Mouse (Mus musculus): Measurements from ENCODE around the gene Tex19.2. TPM values are rescaled to one million over a fixed set of nuclear protein-coding genes. Genes with fewer than 3 reads are reported as not detected.

The Tex19.2 gene
- polyA plus RNA-seq, 1 experiment: not detected

- no peaks in the 10 kb centered on the region for H3K4me1 ChIP-seq (ENCODE audit: control insufficient read depth, insufficient read depth, low read length)
- H3K4me3 ChIP-seq (ENCODE audit: insufficient read depth, low read length): no peak overlapping the region
- no peak overlapping the region for H3K27ac ChIP-seq (ENCODE audit: insufficient read depth, low read depth, low read length)
- TF ChIP-seq POLR2A (IDR thresholded peaks at IDR 0.05; ENCODE audit: borderline replicate concordance, low read depth, low read length): no peak
- TF ChIP-seq CTCF (IDR thresholded peaks at IDR 0.05; ENCODE audit: low read depth, low read length): no peak
Observed at GRCm38 (mm10) chr11:121137682-121138081, 19.2 kb upstream of the Tex19.2 start.

GRCm38 (mm10) chr11:121134600-121134999 lies 16.1 kb upstream of the Tex19.2 start:
- no peak overlapping the region for H3K4me3 ChIP-seq (ENCODE audit: insufficient read depth, low read length)
- H3K27ac ChIP-seq (ENCODE audit: insufficient read depth, low read depth, low read length): no peak overlapping the region
- no peak for TF ChIP-seq CTCF (IDR thresholded peaks at IDR 0.05; ENCODE audit: low read depth, low read length)
- no peak for TF ChIP-seq POLR2A (IDR thresholded peaks at IDR 0.05; ENCODE audit: borderline replicate concordance, low read depth, low read length)
- H3K4me1 ChIP-seq (ENCODE audit: control insufficient read depth, insufficient read depth, low read length): no peaks in the 10 kb centered on the region

GRCm38 (mm10) chr11:121129616-121130015 lies 11.1 kb upstream of the Tex19.2 start:
- Histone ChIP-seq H3K4me1 (ENCODE audit: control insufficient read depth, insufficient read depth, low read length) (no peaks in the 10 kb centered on the region), H3K4me3 (ENCODE audit: insufficient read depth, low read length) (no peak overlapping the region), H3K27ac (ENCODE audit: insufficient read depth, low read depth, low read length) (no peak overlapping the region)
- TF ChIP-seq CTCF (IDR thresholded peaks at IDR 0.05; ENCODE audit: low read depth, low read length) (no peak), POLR2A (IDR thresholded peaks at IDR 0.05; ENCODE audit: borderline replicate concordance, low read depth, low read length) (no peak)

- H3K4me1 ChIP-seq (ENCODE audit: control insufficient read depth, insufficient read depth, low read length): no peaks in the 10 kb centered on the region
- H3K4me3 ChIP-seq (ENCODE audit: insufficient read depth, low read length): no peak overlapping the region
- TF ChIP-seq POLR2A (IDR thresholded peaks at IDR 0.05; ENCODE audit: borderline replicate concordance, low read depth, low read length): no peak
- no peak for TF ChIP-seq CTCF (IDR thresholded peaks at IDR 0.05; ENCODE audit: low read depth, low read length)
- H3K27ac ChIP-seq (ENCODE audit: insufficient read depth, low read depth, low read length): no peak overlapping the region
Observed at GRCm38 (mm10) chr11:121127441-121127840, 9.0 kb upstream of the Tex19.2 start.

GRCm38 (mm10) chr11:121126395-121126794 lies 7.9 kb upstream of the Tex19.2 start:
- H3K27ac ChIP-seq (ENCODE audit: insufficient read depth, low read depth, low read length): no peak overlapping the region
- no peak overlapping the region for H3K4me3 ChIP-seq (ENCODE audit: insufficient read depth, low read length)
- no peak for TF ChIP-seq POLR2A (IDR thresholded peaks at IDR 0.05; ENCODE audit: borderline replicate concordance, low read depth, low read length)
- no peak for TF ChIP-seq CTCF (IDR thresholded peaks at IDR 0.05; ENCODE audit: low read depth, low read length)
- H3K4me1 ChIP-seq (ENCODE audit: control insufficient read depth, insufficient read depth, low read length): no peaks in the 10 kb centered on the region

- TF ChIP-seq CTCF (IDR thresholded peaks at IDR 0.05; ENCODE audit: low read depth, low read length) (no peak), POLR2A (IDR thresholded peaks at IDR 0.05; ENCODE audit: borderline replicate concordance, low read depth, low read length) (no peak)
- H3K4me3 ChIP-seq (ENCODE audit: insufficient read depth, low read length): no peak overlapping the region
- no peak overlapping the region for H3K27ac ChIP-seq (ENCODE audit: insufficient read depth, low read depth, low read length)
Observed at GRCm38 (mm10) chr11:121125522-121126172, 7.2 kb upstream of the Tex19.2 start.

GRCm38 (mm10) chr11:121123438-121123837 lies 5.0 kb upstream of the Tex19.2 start:
- peaks cover 2% of the 10 kb centered on the region; the same call in 1 of the 2 replicates for H3K4me1 ChIP-seq (ENCODE audit: control insufficient read depth, insufficient read depth, low read length)
- no peak overlapping the region for H3K27ac ChIP-seq (ENCODE audit: insufficient read depth, low read depth, low read length)
- H3K4me3 ChIP-seq (ENCODE audit: insufficient read depth, low read length): no peak overlapping the region
- TF ChIP-seq POLR2A (IDR thresholded peaks at IDR 0.05; ENCODE audit: borderline replicate concordance, low read depth, low read length): no peak
- no peak for TF ChIP-seq CTCF (IDR thresholded peaks at IDR 0.05; ENCODE audit: low read depth, low read length)

More at GRCm38 (mm10) chr11:121125522-121126172, 7.2 kb upstream of the Tex19.2 start:
- peaks cover 2% of the 10 kb centered on the region; the same call in 1 of the 2 replicates for H3K4me1 ChIP-seq (ENCODE audit: control insufficient read depth, insufficient read depth, low read length)

GRCm38 (mm10) chr11:121122024-121122670 lies 3.7 kb upstream of the Tex19.2 start:
- H3K4me1 ChIP-seq (ENCODE audit: control insufficient read depth, insufficient read depth, low read length): peaks cover 2% of the 10 kb centered on the region; the same call in 1 of the 2 replicates
- no peak for TF ChIP-seq CTCF (IDR thresholded peaks at IDR 0.05; ENCODE audit: low read depth, low read length)
- no peak for TF ChIP-seq POLR2A (IDR thresholded peaks at IDR 0.05; ENCODE audit: borderline replicate concordance, low read depth, low read length)
- H3K4me3 ChIP-seq (ENCODE audit: insufficient read depth, low read length): no peak overlapping the region
- H3K27ac ChIP-seq (ENCODE audit: insufficient read depth, low read depth, low read length): no peak overlapping the region

- H3K4me3 ChIP-seq (ENCODE audit: insufficient read depth, low read length): no peak overlapping the region
Observed at GRCm38 (mm10) chr11:121121151-121121550, 2.7 kb upstream of the Tex19.2 start.

GRCm38 (mm10) chr11:121118106-121118505 lies 371 bp downstream of the Tex19.2 start:
- H3K4me1 ChIP-seq (ENCODE audit: control insufficient read depth, insufficient read depth, low read length): peaks cover 2% of the 10 kb centered on the region; the same call in 1 of the 2 replicates
- TF ChIP-seq POLR2A (IDR thresholded peaks at IDR 0.05; ENCODE audit: borderline replicate concordance, low read depth, low read length) (no peak), CTCF (IDR thresholded peaks at IDR 0.05; ENCODE audit: low read depth, low read length) (no peak)
- H3K27ac ChIP-seq (ENCODE audit: insufficient read depth, low read depth, low read length): no peak overlapping the region
- no peak overlapping the region for H3K4me3 ChIP-seq (ENCODE audit: insufficient read depth, low read length)

More at GRCm38 (mm10) chr11:121121151-121121550, 2.7 kb upstream of the Tex19.2 start:
- H3K4me1 ChIP-seq (ENCODE audit: control insufficient read depth, insufficient read depth, low read length): peaks cover 2% of the 10 kb centered on the region; the same call in 1 of the 2 replicates
- H3K27ac ChIP-seq (ENCODE audit: insufficient read depth, low read depth, low read length): no peak overlapping the region
- TF ChIP-seq POLR2A (IDR thresholded peaks at IDR 0.05; ENCODE audit: borderline replicate concordance, low read depth, low read length): no peak
- no peak for TF ChIP-seq CTCF (IDR thresholded peaks at IDR 0.05; ENCODE audit: low read depth, low read length)
